Mouse (Mus musculus) neural tube, embryonic 12.5 days (tissue): ENCODE data around the gene Zzef1. TPM values are rescaled to one million over a fixed set of nuclear protein-coding genes. Genes with fewer than 3 reads are reported as not detected.

Experiments
- ATAC-seq: fragments of 200-750 bp; cut with Nextera tagmentation; 2 replicates; pipeline ENCODE4 v1.8.0; 2017; ENCODE audit warnings: low read depth, mild to moderate bottlenecking, moderate TSS enrichment, moderate library complexity; ENCODE audit not compliant: low FRiP score
- H3K27ac ChIP-seq: fragments of 300-500 bp; sonication (generic); 2 replicates; pipeline ENCODE4 v1.5.1; 2016
- H3K27me3 ChIP-seq: fragments of 300-500 bp; sonication (generic); replicated peaks from 2 replicates; pipeline ENCODE4 v1.6.1; 2016; ENCODE audit warnings: mild to moderate bottlenecking
- H3K36me3 ChIP-seq: fragments of 300-500 bp; sonication (generic); 2 replicates; pipeline ENCODE4 v1.6.1; 2016; ENCODE audit warnings: mild to moderate bottlenecking
- H3K4me1 ChIP-seq: fragments of 300-500 bp; sonication (generic); 2 replicates; pipeline ENCODE4 v1.6.1; 2016
- H3K4me2 ChIP-seq: fragments of 300-500 bp; sonication (generic); replicated peaks from 2 replicates; pipeline ENCODE4 v1.6.1; 2016; ENCODE audit warnings: mild to moderate bottlenecking
- H3K4me3 ChIP-seq: fragments of 300-500 bp; sonication (generic); 2 replicates; pipeline ENCODE4 v1.5.1; 2016
- H3K9ac ChIP-seq: fragments of 300-500 bp; sonication (generic); 2 replicates; pipeline ENCODE4 v1.6.1; 2016; ENCODE audit warnings: mild to moderate bottlenecking
- H3K9me3 ChIP-seq: fragments of 300-500 bp; sonication (generic); 2 replicates; pipeline ENCODE4 v1.6.1; 2016; ENCODE audit warnings: mild to moderate bottlenecking
- WGBS: fragments of 180-500 bp; shearing (Covaris S2); methylation state at CpG from one replicate; pipeline ENCODE4 v1.1.7; 2016; 5-methylcytosine and 5-hydroxymethylcytosine counted together
- polyA plus RNA-seq: library from polyadenylated mRNA; unstranded; fragments of >200 nt; fragmentation: Nextera tagmentation; extraction: Ambion mirVana; gene quantifications from 2 replicates; pipeline ENCODE4 v1.2.1, GENCODE M21; 2016

Zzef1 gene
- polyA plus RNA-seq, 1 experiment from 2014 or later = 13.0 TPM

GRCm38 (mm10) chr11:72782103-72782502 lies 13.9 kb upstream of the Zzef1 start:
- no peaks in the 10 kb centered on the region for H3K4me1 ChIP-seq
- no peak overlapping the region for H3K27ac ChIP-seq
- WGBS = 76% methylated on average over 2 of the region's 2 CpGs
- H3K36me3 ChIP-seq = no peaks in the 10 kb centered on the region
- H3K4me3 ChIP-seq = no peak overlapping the region
- no peak overlapping the region for H3K9ac ChIP-seq
- ATAC-seq = no peak
- H3K27me3 ChIP-seq = no peaks in the 10 kb centered on the region
- H3K9me3 ChIP-seq = no peaks in the 10 kb centered on the region
- H3K4me2 ChIP-seq = no peak overlapping the region

GRCm38 (mm10) chr11:72782503-72782902 lies 13.5 kb upstream of the Zzef1 start:
- WGBS = 88% methylated on average over 3 of the region's 3 CpGs
- Histone ChIP-seq H3K4me1 (no peaks in the 10 kb centered on the region), H3K4me2 (no peak overlapping the region), H3K27ac (no peak overlapping the region), H3K9ac (no peak overlapping the region), H3K9me3 (no peaks in the 10 kb centered on the region), H3K27me3 (no peaks in the 10 kb centered on the region), H3K4me3 (no peak overlapping the region), H3K36me3 (no peaks in the 10 kb centered on the region)
- no peak for ATAC-seq

GRCm38 (mm10) chr11:72792033-72792432 lies 4.0 kb upstream of the Zzef1 start:
- H3K4me2 ChIP-seq = no peak overlapping the region
- no peak overlapping the region for H3K27ac ChIP-seq
- no peaks in the 10 kb centered on the region for H3K9me3 ChIP-seq
- H3K27me3 ChIP-seq = no peaks in the 10 kb centered on the region
- no peak overlapping the region for H3K4me3 ChIP-seq
- H3K4me1 ChIP-seq = peaks cover 5% of the 10 kb centered on the region; the same call in 1 of the 2 replicates
- H3K9ac ChIP-seq = no peak overlapping the region
- no peaks in the 10 kb centered on the region for H3K36me3 ChIP-seq
- ATAC-seq = no peak

- H3K4me3 ChIP-seq = peak overlapping the region; percentile 99
- 19% methylated on average over 14 of the region's 14 CpGs for WGBS
- H3K27ac ChIP-seq = peak overlapping the region; percentile 67
- no peaks in the 10 kb centered on the region for H3K36me3 ChIP-seq
- ATAC-seq = peak; percentile 57; the same call in 1 of the 2 replicates
- H3K9me3 ChIP-seq = no peaks in the 10 kb centered on the region
- peak overlapping the region; percentile 85 for H3K9ac ChIP-seq
- no peaks in the 10 kb centered on the region for H3K27me3 ChIP-seq
- H3K4me1 ChIP-seq = peaks cover 8% of the 10 kb centered on the region
- peak overlapping the region; percentile 86 for H3K4me2 ChIP-seq
Measured at GRCm38 (mm10) chr11:72795149-72795454, 924 bp upstream of the Zzef1 start.

- peak; percentile 18; the same call in 1 of the 2 replicates for ATAC-seq
- Histone ChIP-seq H3K4me1 (peaks cover 8% of the 10 kb centered on the region), H3K9me3 (no peaks in the 10 kb centered on the region), H3K27me3 (no peaks in the 10 kb centered on the region), H3K9ac (peak overlapping the region; percentile 85), H3K4me2 (peak overlapping the region; percentile 92), H3K4me3 (peak overlapping the region; percentile 99), H3K36me3 (no peaks in the 10 kb centered on the region), H3K27ac (no peak overlapping the region)
- WGBS = under 1% methylated on average over 42 of the region's 42 CpGs
Measured at GRCm38 (mm10) chr11:72796296-72796687, 266 bp downstream of the Zzef1 start.

GRCm38 (mm10) chr11:72796773-72797338 lies 830 bp downstream of the Zzef1 start:
- Histone ChIP-seq H3K9me3 (no peaks in the 10 kb centered on the region), H3K27me3 (no peaks in the 10 kb centered on the region), H3K4me2 (peak overlapping the region; percentile 92), H3K36me3 (no peaks in the 10 kb centered on the region), H3K4me3 (peak overlapping the region; percentile 99), H3K9ac (peak overlapping the region; percentile 85), H3K27ac (no peak overlapping the region), H3K4me1 (peaks cover 8% of the 10 kb centered on the region)
- 24% methylated on average over 10 of the region's 10 CpGs for WGBS
- no peak for ATAC-seq

GRCm38 (mm10) chr11:72798112-72798511 lies 2.1 kb downstream of the Zzef1 start:
- H3K9me3 ChIP-seq = no peaks in the 10 kb centered on the region
- no peak overlapping the region for H3K27ac ChIP-seq
- H3K36me3 ChIP-seq = no peaks in the 10 kb centered on the region
- H3K4me1 ChIP-seq = peaks cover 8% of the 10 kb centered on the region
- ATAC-seq = no peak
- no peaks in the 10 kb centered on the region for H3K27me3 ChIP-seq
- H3K9ac ChIP-seq = no peak overlapping the region
- no peak overlapping the region for H3K4me2 ChIP-seq
- no peak overlapping the region for H3K4me3 ChIP-seq

- Histone ChIP-seq H3K36me3 (no peaks in the 10 kb centered on the region), H3K9ac (no peak overlapping the region), H3K9me3 (no peaks in the 10 kb centered on the region), H3K27me3 (no peaks in the 10 kb centered on the region), H3K4me3 (no peak overlapping the region), H3K4me1 (peaks cover 8% of the 10 kb centered on the region), H3K4me2 (no peak overlapping the region), H3K27ac (no peak overlapping the region)
- no peak for ATAC-seq
Measured at GRCm38 (mm10) chr11:72801182-72801581, 5.2 kb downstream of the Zzef1 start.

- 89% methylated on average over 3 of the region's 3 CpGs for WGBS
- H3K4me2 ChIP-seq = no peak overlapping the region
Measured at GRCm38 (mm10) chr11:72803038-72803437, 7.0 kb downstream of the Zzef1 start.

GRCm38 (mm10) chr11:72804586-72804985 lies 8.6 kb downstream of the Zzef1 start:
- no peak overlapping the region for H3K9ac ChIP-seq
- H3K4me3 ChIP-seq = no peak overlapping the region
- no peak overlapping the region for H3K27ac ChIP-seq
- no peak overlapping the region for H3K4me2 ChIP-seq
- no peak for ATAC-seq
- no peaks in the 10 kb centered on the region for H3K9me3 ChIP-seq
- H3K36me3 ChIP-seq = no peaks in the 10 kb centered on the region
- H3K4me1 ChIP-seq = no peaks in the 10 kb centered on the region
- H3K27me3 ChIP-seq = no peaks in the 10 kb centered on the region

More at GRCm38 (mm10) chr11:72803038-72803437, 7.0 kb downstream of the Zzef1 start:
- Histone ChIP-seq H3K9me3 (no peaks in the 10 kb centered on the region), H3K27ac (no peak overlapping the region), H3K4me1 (no peaks in the 10 kb centered on the region), H3K4me3 (no peak overlapping the region), H3K36me3 (no peaks in the 10 kb centered on the region), H3K27me3 (no peaks in the 10 kb centered on the region), H3K9ac (no peak overlapping the region)
- no peak for ATAC-seq

- 84% methylated on average over 3 of the region's 3 CpGs for WGBS
- Histone ChIP-seq H3K36me3 (no peaks in the 10 kb centered on the region), H3K4me2 (no peak overlapping the region), H3K9me3 (no peaks in the 10 kb centered on the region), H3K4me1 (no peaks in the 10 kb centered on the region), H3K4me3 (no peak overlapping the region), H3K27ac (no peak overlapping the region), H3K27me3 (no peaks in the 10 kb centered on the region), H3K9ac (no peak overlapping the region)
- no peak for ATAC-seq
Measured at GRCm38 (mm10) chr11:72805232-72805631, 9.2 kb downstream of the Zzef1 start.

- Histone ChIP-seq H3K36me3 (no peaks in the 10 kb centered on the region), H3K4me3 (no peak overlapping the region), H3K9me3 (no peaks in the 10 kb centered on the region), H3K27ac (no peak overlapping the region), H3K4me1 (no peaks in the 10 kb centered on the region), H3K27me3 (no peaks in the 10 kb centered on the region), H3K4me2 (no peak overlapping the region), H3K9ac (no peak overlapping the region)
- no peak for ATAC-seq
- WGBS = 77% methylated on average over 2 of the region's 2 CpGs
Measured at GRCm38 (mm10) chr11:72806556-72806955, 10.5 kb downstream of the Zzef1 start.

- H3K27me3 ChIP-seq = no peaks in the 10 kb centered on the region
- no peak overlapping the region for H3K9ac ChIP-seq
- no peak overlapping the region for H3K27ac ChIP-seq
- H3K4me2 ChIP-seq = no peak overlapping the region
- H3K4me1 ChIP-seq = no peaks in the 10 kb centered on the region
- H3K9me3 ChIP-seq = no peaks in the 10 kb centered on the region
- ATAC-seq = no peak
- no peaks in the 10 kb centered on the region for H3K36me3 ChIP-seq
- 88% methylated on average over 4 of the region's 4 CpGs for WGBS
- H3K4me3 ChIP-seq = no peak overlapping the region
Measured at GRCm38 (mm10) chr11:72807992-72808391, 12.0 kb downstream of the Zzef1 start.
